Mouse (Mus musculus) neural tube, embryonic 15.5 days (tissue): ENCODE data around the gene Ell3. TPM values are rescaled to one million over a fixed set of nuclear protein-coding genes. Genes with fewer than 3 reads are reported as not detected.

ENCODE experiments used
- ATAC-seq: fragments of 200-750 bp; cut with Nextera tagmentation; 2 replicates; pipeline ENCODE4 v1.8.0; 2017; ENCODE audit warnings: mild to moderate bottlenecking, moderate TSS enrichment, moderate library complexity; ENCODE audit not compliant: low FRiP score
- H3K27ac ChIP-seq: fragments of 300-500 bp; sonication (generic); replicated peaks from 2 replicates; pipeline ENCODE4 v1.5.1; 2015; ENCODE audit warnings: mild to moderate bottlenecking, inconsistent platforms
- H3K27me3 ChIP-seq: fragments of 300-500 bp; sonication (generic); replicated peaks from 2 replicates; pipeline ENCODE4 v1.6.1; 2015; ENCODE audit warnings: inconsistent platforms
- H3K36me3 ChIP-seq: fragments of 300-500 bp; sonication (generic); 2 replicates; pipeline ENCODE4 v1.6.1; 2015; ENCODE audit warnings: inconsistent platforms
- H3K4me1 ChIP-seq: fragments of 300-500 bp; sonication (generic); 2 replicates; pipeline ENCODE4 v1.6.1; 2015; ENCODE audit warnings: inconsistent platforms
- H3K4me2 ChIP-seq: fragments of 300-500 bp; sonication (generic); 2 replicates; pipeline ENCODE4 v1.6.1; 2015; ENCODE audit warnings: inconsistent platforms, mild to moderate bottlenecking, moderate library complexity
- H3K4me3 ChIP-seq: fragments of 300-500 bp; sonication (generic); replicated peaks from 2 replicates; pipeline ENCODE4 v1.5.1; 2015; ENCODE audit warnings: mild to moderate bottlenecking, inconsistent platforms
- H3K9ac ChIP-seq: fragments of 300-500 bp; sonication (generic); replicated peaks from 2 replicates; pipeline ENCODE4 v1.6.1; 2015; ENCODE audit warnings: mild to moderate bottlenecking, inconsistent platforms
- H3K9me3 ChIP-seq: fragments of 300-500 bp; sonication (generic); replicated peaks from 2 replicates; pipeline ENCODE4 v1.6.1; 2016; ENCODE audit warnings: inconsistent platforms
- WGBS: fragments of 180-500 bp; shearing (Covaris S2); methylation state at CpG from one replicate; pipeline ENCODE4 v1.1.7; 2015; ENCODE audit warnings: mixed read lengths; 5-methylcytosine and 5-hydroxymethylcytosine counted together
- polyA plus RNA-seq: library from polyadenylated mRNA; unstranded; fragments of >200 nt; fragmentation: Nextera tagmentation; extraction: Ambion mirVana; gene quantifications from 2 replicates; pipeline ENCODE4 v1.2.1, GENCODE M21; 2015

Gene Ell3
- polyA plus RNA-seq, 1 experiment from 2014 or later, result 2.6 TPM

- 88% methylated on average over 4 of the region's 4 CpGs for WGBS
- Histone ChIP-seq H3K36me3 (peaks cover 4% of the 10 kb centered on the region; the same call in 1 of the 2 replicates), H3K9ac (no peak overlapping the region), H3K4me1 (peaks cover 37% of the 10 kb centered on the region), H3K4me2 (no peak overlapping the region), H3K9me3 (no peaks in the 10 kb centered on the region), H3K27ac (no peak overlapping the region), H3K27me3 (peaks cover 15% of the 10 kb centered on the region), H3K4me3 (no peak overlapping the region)
- ATAC-seq, result no peak
These were observed 2.4 kb upstream of the Ell3 start for GRCm38 (mm10) chr2:121446506-121446905.

DNA sequence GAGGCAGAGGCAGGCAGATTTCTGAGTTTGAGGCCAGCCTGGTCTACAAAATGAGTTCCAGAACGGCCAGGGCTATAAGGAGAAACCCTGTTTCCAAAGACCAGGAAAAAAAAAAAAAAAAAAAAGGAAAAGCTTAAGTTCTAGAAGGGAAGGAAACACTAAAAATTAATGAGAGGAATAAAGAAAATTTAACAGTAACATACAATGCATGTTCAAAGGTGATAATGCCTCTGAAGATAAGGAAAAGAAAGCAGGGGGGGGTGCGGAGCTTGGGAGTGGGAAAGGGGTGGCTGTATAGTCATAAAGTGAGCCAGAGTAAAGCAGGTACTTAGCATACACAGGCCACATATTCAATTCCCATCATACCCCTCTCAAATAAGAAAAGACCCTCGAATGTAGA, 1.0 kb upstream of the Ell3 start:
- Histone ChIP-seq H3K27ac (no peak overlapping the region), H3K9me3 (no peaks in the 10 kb centered on the region), H3K4me2 (no peak overlapping the region), H3K4me1 (peaks cover 25% of the 10 kb centered on the region), H3K27me3 (peaks cover 25% of the 10 kb centered on the region), H3K4me3 (no peak overlapping the region), H3K36me3 (no peaks in the 10 kb centered on the region), H3K9ac (no peak overlapping the region)
- no peak for ATAC-seq
- 85% methylated on average over 3 of the region's 3 CpGs for WGBS

DNA sequence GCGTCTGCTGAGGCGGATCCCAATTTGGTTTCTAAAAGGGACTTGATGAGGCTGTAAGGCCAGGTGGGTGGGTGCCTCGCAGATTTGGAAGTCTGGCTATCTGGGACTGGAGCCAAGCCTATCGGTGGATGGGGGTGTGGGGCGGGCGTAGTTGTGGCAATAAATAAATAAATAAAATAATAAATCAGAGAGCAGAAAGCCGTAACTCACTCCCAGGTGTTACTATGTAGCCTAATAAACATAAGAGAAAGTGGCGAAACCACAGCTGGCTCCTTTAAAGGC, 1.1 kb downstream of the Ell3 start:
- Histone ChIP-seq H3K9ac (0 out of 2 replicates have a peak overlapping the region, but pooled peaks have one; percentile 3), H3K4me2 (peak overlapping the region; percentile 62), H3K4me3 (peak overlapping the region; percentile 33), H3K9me3 (no peaks in the 10 kb centered on the region), H3K4me1 (peaks cover 17% of the 10 kb centered on the region), H3K36me3 (peaks cover 20% of the 10 kb centered on the region), H3K27me3 (peaks cover 25% of the 10 kb centered on the region), H3K27ac (no peak overlapping the region)
- ATAC-seq, result no peak
- WGBS, result 4% methylated on average over 8 of the region's 8 CpGs

- Histone ChIP-seq H3K36me3 (peaks cover 25% of the 10 kb centered on the region), H3K4me2 (peak overlapping the region; percentile 62), H3K4me3 (peak overlapping the region; percentile 33), H3K9ac (0 out of 2 replicates have a peak overlapping the region, but pooled peaks have one; percentile 3), H3K27me3 (peaks cover 25% of the 10 kb centered on the region), H3K4me1 (peaks cover 15% of the 10 kb centered on the region), H3K9me3 (no peaks in the 10 kb centered on the region), H3K27ac (no peak overlapping the region)
- 2% methylated on average over 30 of the region's 30 CpGs for WGBS
- ATAC-seq, result no peak
These were observed 1.6 kb downstream of the Ell3 start for GRCm38 (mm10) chr2:121442259-121443067.

DNA sequence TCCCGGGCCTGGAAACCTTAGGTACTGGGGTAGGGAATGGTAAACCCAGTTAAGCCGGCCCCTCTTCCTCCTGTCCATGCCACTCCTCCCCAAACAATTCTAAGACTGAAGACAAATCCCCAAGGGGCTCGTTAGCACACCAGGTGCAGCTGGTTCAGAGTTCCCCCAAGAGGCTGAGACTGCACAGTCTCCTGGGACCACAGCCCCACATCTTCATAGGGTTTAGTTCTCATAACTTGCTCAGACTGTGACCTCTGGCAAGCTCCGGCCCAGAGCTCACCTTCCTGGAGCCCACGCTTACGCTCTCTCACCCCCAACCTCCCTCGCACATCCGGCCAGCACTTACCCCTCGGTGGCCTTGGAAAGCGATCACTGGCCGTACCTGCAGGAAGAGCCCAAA, 2.3 kb downstream of the Ell3 start:
- no peak overlapping the region for H3K9ac ChIP-seq
- peaks cover 25% of the 10 kb centered on the region for H3K27me3 ChIP-seq
- no peak for ATAC-seq
- H3K36me3 ChIP-seq, result peaks cover 31% of the 10 kb centered on the region
- peak overlapping the region; percentile 33 for H3K4me3 ChIP-seq
- peak overlapping the region; percentile 62 for H3K4me2 ChIP-seq
- H3K4me1 ChIP-seq, result peaks cover 15% of the 10 kb centered on the region
- WGBS, result 16% methylated on average over 11 of the region's 11 CpGs
- no peak overlapping the region for H3K27ac ChIP-seq
- H3K9me3 ChIP-seq, result no peaks in the 10 kb centered on the region

DNA sequence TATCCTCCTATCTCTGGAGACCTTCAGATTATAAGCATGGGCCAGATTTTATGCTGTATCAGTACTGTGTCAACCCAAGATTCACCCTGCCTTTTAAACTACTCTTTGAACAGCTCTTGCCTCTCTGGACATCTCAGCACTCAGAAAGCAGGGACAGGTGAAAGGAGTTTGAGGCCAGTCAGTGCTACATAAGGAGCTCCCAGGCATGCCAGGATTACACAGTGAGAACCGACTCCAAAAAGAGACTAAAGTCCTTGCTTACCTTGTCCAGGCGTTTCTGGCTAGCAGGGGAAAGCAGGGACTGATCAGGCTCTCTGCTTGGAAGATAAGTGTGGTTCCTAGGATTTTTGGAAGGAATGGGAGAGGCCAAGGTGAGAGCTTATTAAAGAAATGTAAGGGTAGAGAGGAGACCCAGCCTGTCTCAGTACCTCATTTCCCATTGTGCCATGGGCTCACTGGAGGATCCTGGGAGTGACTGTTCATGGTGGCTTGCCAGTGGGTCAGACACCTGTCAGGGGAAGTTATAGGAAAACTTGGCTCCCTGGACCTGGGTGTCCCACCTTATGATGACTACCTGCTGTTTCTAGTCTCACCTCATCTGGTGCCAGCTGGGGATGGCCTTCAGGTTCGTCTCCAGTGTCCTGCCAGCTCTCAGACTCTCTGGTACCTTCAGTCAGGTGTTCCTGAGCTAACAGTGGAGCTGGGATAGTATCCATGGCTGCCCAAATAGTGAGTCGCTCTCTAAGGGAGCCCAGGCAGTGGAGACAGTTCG, 3.1 kb downstream of the Ell3 start:
- H3K27me3 ChIP-seq, result peaks cover 25% of the 10 kb centered on the region
- H3K27ac ChIP-seq, result no peak overlapping the region
- peaks cover 15% of the 10 kb centered on the region for H3K4me1 ChIP-seq
- WGBS, result 60% methylated on average over 5 of the region's 5 CpGs
- H3K4me2 ChIP-seq, result no peak overlapping the region
- no peak for ATAC-seq
- no peaks in the 10 kb centered on the region for H3K9me3 ChIP-seq
- no peak overlapping the region for H3K4me3 ChIP-seq
- H3K36me3 ChIP-seq, result peaks cover 34% of the 10 kb centered on the region
- no peak overlapping the region for H3K9ac ChIP-seq

DNA sequence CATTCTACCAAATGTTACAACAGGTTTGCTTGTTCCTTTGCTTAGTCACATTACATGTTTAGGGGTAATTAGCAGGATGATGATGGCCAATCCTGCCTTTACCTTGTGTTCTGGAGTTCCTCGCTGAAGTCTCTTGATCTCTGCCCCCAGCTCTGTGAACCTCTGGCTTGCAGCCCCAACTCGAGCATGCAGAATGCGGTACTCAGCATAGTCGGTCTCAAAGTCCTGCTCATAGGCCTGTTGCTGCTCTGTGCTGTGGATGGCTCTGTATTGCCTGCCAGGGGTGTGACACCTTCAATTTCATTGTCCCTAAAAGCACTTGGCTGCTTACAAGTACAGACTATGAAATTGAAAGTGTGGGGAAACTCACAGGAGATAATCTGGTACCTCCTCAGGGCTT, 4.3 kb downstream of the Ell3 start:
- H3K4me1 ChIP-seq, result peaks cover 15% of the 10 kb centered on the region
- no peak overlapping the region for H3K4me2 ChIP-seq
- H3K9ac ChIP-seq, result no peak overlapping the region
- peaks cover 44% of the 10 kb centered on the region for H3K36me3 ChIP-seq
- no peak overlapping the region for H3K4me3 ChIP-seq
- H3K27ac ChIP-seq, result no peak overlapping the region
- no peak for ATAC-seq
- 79% methylated on average over 4 of the region's 4 CpGs for WGBS
- H3K9me3 ChIP-seq, result no peaks in the 10 kb centered on the region
- H3K27me3 ChIP-seq, result peaks cover 25% of the 10 kb centered on the region

- 97% methylated on average over 1 of the region's 1 CpGs for WGBS
- ATAC-seq, result no peak
- peaks cover 91% of the 10 kb centered on the region for H3K36me3 ChIP-seq
- no peak overlapping the region for H3K27ac ChIP-seq
- H3K9ac ChIP-seq, result no peak overlapping the region
- H3K4me3 ChIP-seq, result no peak overlapping the region
- no peaks in the 10 kb centered on the region for H3K27me3 ChIP-seq
- no peaks in the 10 kb centered on the region for H3K9me3 ChIP-seq
- no peaks in the 10 kb centered on the region for H3K4me1 ChIP-seq
- no peak overlapping the region for H3K4me2 ChIP-seq
These were observed 9.2 kb downstream of the Ell3 start for GRCm38 (mm10) chr2:121434854-121435253.

DNA sequence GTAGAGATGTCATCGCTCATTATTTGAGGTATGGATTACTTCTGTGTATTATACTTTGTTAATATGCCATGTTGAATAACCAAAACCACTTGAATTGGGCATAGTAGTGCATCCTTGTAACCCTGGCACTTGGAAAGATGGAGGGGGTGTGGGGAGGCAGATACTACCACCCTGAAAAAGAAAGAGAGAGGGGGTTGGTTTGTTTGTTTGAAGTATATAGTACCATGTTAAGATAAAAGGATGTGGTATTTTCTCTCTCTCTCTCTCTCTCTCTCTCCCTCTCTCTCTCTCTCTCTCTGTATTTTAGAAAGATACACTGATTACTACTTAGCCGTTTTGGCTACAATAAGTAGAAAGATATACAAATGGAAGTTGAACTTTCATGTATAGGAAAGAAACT, 18.2 kb downstream of the Ell3 start:
- Histone ChIP-seq H3K36me3 (peaks cover 77% of the 10 kb centered on the region), H3K4me1 (no peaks in the 10 kb centered on the region), H3K4me3 (no peak overlapping the region), H3K27ac (no peak overlapping the region), H3K9me3 (no peaks in the 10 kb centered on the region), H3K4me2 (no peak overlapping the region), H3K27me3 (no peaks in the 10 kb centered on the region), H3K9ac (no peak overlapping the region)
- ATAC-seq, result no peak
- WGBS, result 97% methylated on average over 2 of the region's 2 CpGs

DNA sequence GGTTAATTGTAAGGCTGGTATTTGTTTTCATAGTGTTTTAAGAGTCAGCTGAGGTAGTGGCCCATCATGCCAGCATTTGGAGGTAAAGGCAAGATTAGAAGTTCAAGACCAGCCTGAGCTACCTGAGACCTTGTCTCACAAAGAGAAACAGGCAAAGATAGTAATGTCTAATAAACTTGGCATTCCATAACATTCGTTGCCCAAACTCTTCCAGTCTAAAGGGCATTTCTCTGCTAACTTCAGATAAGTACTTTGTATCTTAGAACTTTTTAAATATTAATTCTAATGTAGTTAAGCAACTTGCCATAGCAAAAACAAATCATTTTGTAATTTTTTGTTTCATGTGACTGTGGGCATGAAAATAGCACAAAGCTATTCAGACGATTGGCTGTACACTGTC, 20.9 kb downstream of the Ell3 start:
- 91% methylated on average over 2 of the region's 2 CpGs for WGBS
- Histone ChIP-seq H3K36me3 (peaks cover 63% of the 10 kb centered on the region), H3K4me3 (no peak overlapping the region), H3K4me2 (no peak overlapping the region), H3K4me1 (peaks cover 4% of the 10 kb centered on the region), H3K27me3 (no peaks in the 10 kb centered on the region), H3K9me3 (no peaks in the 10 kb centered on the region), H3K9ac (no peak overlapping the region), H3K27ac (no peak overlapping the region)
- no peak for ATAC-seq

- ATAC-seq, result no peak
- H3K9ac ChIP-seq, result no peak overlapping the region
- H3K9me3 ChIP-seq, result no peaks in the 10 kb centered on the region
- H3K27me3 ChIP-seq, result no peaks in the 10 kb centered on the region
- peaks cover 37% of the 10 kb centered on the region for H3K4me1 ChIP-seq
- H3K4me3 ChIP-seq, result no peak overlapping the region
- WGBS, result 92% methylated on average over 3 of the region's 3 CpGs
- no peak overlapping the region for H3K27ac ChIP-seq
- no peak overlapping the region for H3K4me2 ChIP-seq
- H3K36me3 ChIP-seq, result peaks cover 30% of the 10 kb centered on the region
These were observed 25.6 kb downstream of the Ell3 start for GRCm38 (mm10) chr2:121418476-121418875.

DNA sequence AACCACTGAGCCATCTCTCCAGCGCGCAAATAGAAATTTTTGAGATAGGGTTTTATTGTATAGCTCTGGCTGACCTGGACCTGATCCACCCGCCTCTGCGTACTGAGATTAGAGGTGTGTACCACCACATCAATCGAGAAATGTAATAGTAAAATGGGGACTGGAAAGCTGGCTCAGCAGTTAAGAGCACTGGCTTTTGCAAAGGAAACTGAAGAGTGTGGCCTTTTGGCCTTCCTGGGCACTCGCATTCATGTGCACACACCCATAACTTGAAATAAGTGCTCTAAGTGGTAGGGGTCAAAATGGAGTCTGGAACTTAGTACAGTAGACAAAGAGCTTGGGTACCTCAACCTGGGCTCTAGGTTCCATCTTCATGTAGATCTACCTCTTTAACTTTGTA, 27.7 kb downstream of the Ell3 start:
- Histone ChIP-seq H3K9me3 (no peaks in the 10 kb centered on the region), H3K27ac (no peak overlapping the region), H3K4me3 (no peak overlapping the region), H3K4me2 (peak overlapping the region; percentile 61), H3K9ac (no peak overlapping the region), H3K27me3 (no peaks in the 10 kb centered on the region), H3K4me1 (peaks cover 47% of the 10 kb centered on the region), H3K36me3 (peaks cover 17% of the 10 kb centered on the region)
- no peak for ATAC-seq
- 94% methylated on average over 6 of the region's 6 CpGs for WGBS
